Mouse (Mus musculus): ENCODE data around the gene Olfr1333. TPM values are rescaled to one million over a fixed set of nuclear protein-coding genes. Genes with fewer than 3 reads are reported as not detected.

Gene Olfr1333
- not detected for polyA plus RNA-seq (2017; shearing (Covaris generic))

GRCm38 (mm10) chr4:118836179-118836578 lies at the start of gene Olfr1333:
Gene Olfr1333, minus strand, starts transcription at chr4:118836279.

DNA sequence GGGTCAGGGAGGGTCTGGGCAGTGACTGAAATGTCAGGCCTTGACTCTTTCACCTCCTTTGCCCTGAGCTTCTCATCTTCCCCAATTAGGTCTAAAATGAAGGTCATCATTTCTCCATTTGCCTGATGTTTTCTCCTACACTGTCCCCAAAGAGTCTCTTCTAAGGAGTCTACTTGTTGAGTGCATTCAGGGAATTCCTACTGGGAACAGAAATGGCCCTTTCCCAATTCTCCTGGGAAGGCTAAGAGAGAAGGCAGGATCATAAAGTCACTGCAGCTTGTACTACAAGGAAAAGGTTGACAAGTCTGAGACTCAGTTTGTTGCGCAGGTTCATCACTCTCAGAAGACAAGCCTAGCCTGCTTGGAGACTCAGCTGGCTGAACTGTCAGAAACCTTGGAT lies 28.3 kb upstream of the Olfr1333 start, which contains the start of gene Olfr1331:
Olfr1331 (plus strand) TSS at position 301 of the 400 bp plus-strand sequence.

GRCm38 (mm10) chr4:118809844-118810243 lies 26.2 kb downstream of the Olfr1333 start, which contains the start of gene Olfr1335:
Gene Olfr1335, minus strand, starts transcription at chr4:118809944.

GRCm38 (mm10) chr4:118782486-118782885 lies 53.6 kb downstream of the Olfr1333 start, which contains the start of gene Olfr1337:
Gene Olfr1337, minus strand, starts transcription at chr4:118782586.

Other genes starting within 250 kb of the Olfr1333 start
- gene Cfap57, start 215.5 kb downstream of the Olfr1333 start, polyA plus RNA-seq (2017; shearing (Covaris generic)) = under 1 TPM in 1 of 2 experiments, not detected in 1; 0.10 TPM
- 100 to 1,000 TPM; 131 to 185 TPM for gene Ebna1bp2, start 215.5 kb downstream of the Olfr1333 start, polyA plus RNA-seq (2017; shearing (Covaris generic))
- not detected for gene Olfr62, start 177.3 kb downstream of the Olfr1333 start, polyA plus RNA-seq (2017; shearing (Covaris generic))
- under 1 TPM in 1 of 2 experiments, not detected in 1; 0.12 TPM for gene Olfr1342, start 143.5 kb downstream of the Olfr1333 start, polyA plus RNA-seq (2017; shearing (Covaris generic))
- under 1 TPM in 1 of 2 experiments, not detected in 1; 0.71 TPM for gene Olfr1341, start 132.8 kb downstream of the Olfr1333 start, polyA plus RNA-seq (2017; shearing (Covaris generic))
- gene Olfr1340, start 116.1 kb downstream of the Olfr1333 start, polyA plus RNA-seq (2017; shearing (Covaris generic)) = under 1 TPM in 1 of 2 experiments, not detected in 1; 0.05 TPM
- gene Olfr1339, start 104.1 kb downstream of the Olfr1333 start, polyA plus RNA-seq (2017; shearing (Covaris generic)) = under 1 TPM in 1 of 2 experiments, not detected in 1; 0.17 TPM
- under 1 TPM in 1 of 2 experiments, not detected in 1; 0.32 TPM for gene Olfr1338, start 77.5 kb downstream of the Olfr1333 start, polyA plus RNA-seq (2017; shearing (Covaris generic))
- gene Olfr1337, start 53.7 kb downstream of the Olfr1333 start, polyA plus RNA-seq (2017; shearing (Covaris generic)) = not detected
- gene Olfr1335, start 26.3 kb downstream of the Olfr1333 start, polyA plus RNA-seq (2017; shearing (Covaris generic)) = under 1 TPM in 1 of 2 experiments, not detected in 1; 0.27 TPM
- under 1 TPM in 1 of 2 experiments, not detected in 1; 0.36 TPM for gene Olfr1331, start 28.4 kb upstream of the Olfr1333 start, polyA plus RNA-seq (2017; shearing (Covaris generic))
- under 1 TPM in 1 of 2 experiments, not detected in 1; 0.82 TPM for gene Olfr1330, start 52.3 kb upstream of the Olfr1333 start, polyA plus RNA-seq (2017; shearing (Covaris generic))
- not detected for gene Olfr1329, start 81.2 kb upstream of the Olfr1333 start, polyA plus RNA-seq (2017; shearing (Covaris generic))
- gene Olfr1328, start 102.3 kb upstream of the Olfr1333 start, polyA plus RNA-seq (2017; shearing (Covaris generic)) = under 1 TPM in 1 of 2 experiments, not detected in 1; 0.31 TPM
- gene Lao1, start 125.3 kb upstream of the Olfr1333 start, polyA plus RNA-seq (2017; shearing (Covaris generic)) = not detected